Mouse (Mus musculus) embryonic stem cell, embryonic (primary cell): Measurements from ENCODE around the gene Bcl11b.

ENCODE experiments used
- CTCF ChIA-PET, 4 experiments: fragments of 300-600 bp in 2 of 4; fragments of 350-600 bp in 2 of 4; sonication (Branson Sonifier 250); formaldehyde crosslinking; loops; one replicate each; lab custom pipeline; 2022; ENCODE audit warnings: inconsistent platforms in 2 of 4; lab: Charles Lee
- POLR2A ChIA-PET, 4 experiments: fragments of 300-600 bp in 2 of 4; fragments of 350-600 bp in 2 of 4; sonication (Branson Sonifier 250); formaldehyde crosslinking; loops; one replicate each; lab custom pipeline; 2022; ENCODE audit warnings: antibody characterized with exemption in 4 of 4, inconsistent platforms in 1 of 4; lab: Charles Lee

The Bcl11b gene

GRCm38 (mm10) chr12:107979710-107980260 is 23.6 kb downstream of the Bcl11b start:
- ChIA-PET CTCF (interaction anchor here in 1 of 4 experiments (0.6 kb wide), 1 partner anchor 222 kb away, joined by 3 read pairs; no protein-coding TSS in a partner anchor), POLR2A (interaction anchor here in 1 of 4 experiments (1.0 to 1.6 kb wide), 2 partner anchors 8 to 10 kb away, joined by 3 to 4 read pairs; no protein-coding TSS in a partner anchor)

- POLR2A ChIA-PET = interaction anchor here in 1 of 4 experiments (1.6 kb wide), 1 partner anchor 9 kb away, joined by 4 read pairs; no protein-coding TSS in a partner anchor
Observed at GRCm38 (mm10) chr12:107978736-107979255, 24.6 kb downstream of the Bcl11b start.

GRCm38 (mm10) chr12:107978063-107978462 is 25.3 kb downstream of the Bcl11b start:
- POLR2A ChIA-PET = interaction anchor here in 2 of 4 experiments (0.7 to 1.3 kb wide), 2 partner anchors 14 to 246 kb away, joined by 3 read pairs; no protein-coding TSS in a partner anchor
- CTCF ChIA-PET = interaction anchor here in 2 of 4 experiments (0.5 to 0.6 kb wide), 2 partner anchors 219 to 1219 kb away, joined by 4 read pairs; no protein-coding TSS in a partner anchor

More at GRCm38 (mm10) chr12:107978736-107979255, 24.6 kb downstream of the Bcl11b start:
- CTCF ChIA-PET = interaction anchor here in 2 of 4 experiments (0.5 to 0.7 kb wide), 3 partner anchors 20 to 220 kb away, joined by 3 to 4 read pairs (median 3); no protein-coding TSS in a partner anchor

- ChIA-PET CTCF (interaction anchor here in 1 of 4 experiments (1.1 kb wide), 1 partner anchor 21 kb away, joined by 5 read pairs; no protein-coding TSS in a partner anchor), POLR2A (interaction anchor here in 2 of 4 experiments (0.7 to 1.3 kb wide), 3 partner anchors 12 to 247 kb away, joined by 3 to 4 read pairs (median 3); no protein-coding TSS in a partner anchor)
Observed at GRCm38 (mm10) chr12:107977534-107977933, 25.9 kb downstream of the Bcl11b start.

- CTCF ChIA-PET = interaction anchor here in 2 of 4 experiments (0.6 to 1.1 kb wide), 2 partner anchors 21 to 316 kb away, joined by 3 to 5 read pairs; no protein-coding TSS in a partner anchor
- POLR2A ChIA-PET = interaction anchor here in 2 of 4 experiments (0.6 to 1.3 kb wide), 3 partner anchors 11 to 523 kb away, joined by 3 to 4 read pairs (median 3); no protein-coding TSS in a partner anchor
Observed at GRCm38 (mm10) chr12:107977086-107977485, 26.3 kb downstream of the Bcl11b start.

GRCm38 (mm10) chr12:107976571-107977001 is 26.8 kb downstream of the Bcl11b start:
- POLR2A ChIA-PET = interaction anchor here in 1 of 4 experiments (0.6 to 0.7 kb wide), 2 partner anchors 61 to 523 kb away, joined by 3 read pairs; no protein-coding TSS in a partner anchor
- CTCF ChIA-PET = interaction anchor here in 2 of 4 experiments (0.6 to 1.1 kb wide), 2 partner anchors 22 to 316 kb away, joined by 3 to 5 read pairs; no protein-coding TSS in a partner anchor

- POLR2A ChIA-PET = interaction anchor here in 1 of 4 experiments (0.6 to 0.7 kb wide), 2 partner anchors 61 to 522 kb away, joined by 3 read pairs; no protein-coding TSS in a partner anchor
- CTCF ChIA-PET = no interaction called here
Observed at GRCm38 (mm10) chr12:107975897-107976570, 27.4 kb downstream of the Bcl11b start.

- POLR2A ChIA-PET = no interaction called here
- CTCF ChIA-PET = no interaction called here
Observed at GRCm38 (mm10) chr12:107975479-107975896, 27.9 kb downstream of the Bcl11b start.

- ChIA-PET CTCF (interaction anchor here in 2 of 4 experiments (0.6 to 0.7 kb wide), 2 partner anchors 16 to 1490 kb away, joined by 3 to 6 read pairs; no protein-coding TSS in a partner anchor), POLR2A (no interaction called here)
Observed at GRCm38 (mm10) chr12:107974504-107974903, 28.9 kb downstream of the Bcl11b start.

GRCm38 (mm10) chr12:107973556-107974140 is 29.8 kb downstream of the Bcl11b start:
- POLR2A ChIA-PET = interaction anchor here in 2 of 4 experiments (0.5 kb wide), 2 partner anchors 30 to 706 kb away, joined by 3 to 4 read pairs; no protein-coding TSS in a partner anchor
- CTCF ChIA-PET = interaction anchor here in 1 of 4 experiments (0.5 to 0.6 kb wide), 2 partner anchors 17 to 293 kb away, joined by 3 to 6 read pairs; no protein-coding TSS in a partner anchor

- ChIA-PET POLR2A (interaction anchor here in 1 of 4 experiments (1.0 kb wide), 1 partner anchor 9 kb away, joined by 3 read pairs; no protein-coding TSS in a partner anchor), CTCF (interaction anchor here in 2 of 4 experiments (0.5 to 0.6 kb wide), 3 partner anchors 223 to 1643 kb away, joined by 3 to 8 read pairs (median 3); no protein-coding TSS in a partner anchor)
Observed at GRCm38 (mm10) chr12:107971081-107971780, 32.2 kb downstream of the Bcl11b start.

- ChIA-PET CTCF (interaction anchor here in 3 of 4 experiments (0.5 to 0.6 kb wide), 3 partner anchors 9 to 1642 kb away, joined by 3 read pairs; no protein-coding TSS in a partner anchor), POLR2A (interaction anchor here in 2 of 4 experiments (0.7 to 1.4 kb wide), 4 partner anchors 9 to 143 kb away, joined by 3 to 6 read pairs (median 4); no protein-coding TSS in a partner anchor)
Observed at GRCm38 (mm10) chr12:107970637-107971036, 32.8 kb downstream of the Bcl11b start.

GRCm38 (mm10) chr12:107969841-107970371 is 33.5 kb downstream of the Bcl11b start:
- CTCF ChIA-PET = interaction anchor here in 3 of 4 experiments (0.6 to 0.8 kb wide), 3 partner anchors 9 to 246 kb away, joined by 3 read pairs; no protein-coding TSS in a partner anchor
- POLR2A ChIA-PET = interaction anchor here in 2 of 4 experiments (0.7 to 1.4 kb wide), 4 partner anchors 10 to 142 kb away, joined by 3 to 6 read pairs (median 4); no protein-coding TSS in a partner anchor

- POLR2A ChIA-PET = interaction anchor here in 1 of 4 experiments (1.4 kb wide), 1 partner anchor 10 kb away, joined by 4 read pairs; no protein-coding TSS in a partner anchor
- CTCF ChIA-PET = interaction anchor here in 1 of 4 experiments (0.8 kb wide), 1 partner anchor 8 kb away, joined by 3 read pairs; no protein-coding TSS in a partner anchor
Observed at GRCm38 (mm10) chr12:107969126-107969525, 34.3 kb downstream of the Bcl11b start.

GRCm38 (mm10) chr12:107968331-107968730 is 35.1 kb downstream of the Bcl11b start:
- POLR2A ChIA-PET = no interaction called here

GRCm38 (mm10) chr12:107967026-107967425 is 36.4 kb downstream of the Bcl11b start:
- POLR2A ChIA-PET = interaction anchor here in 1 of 4 experiments (0.7 kb wide), 1 partner anchor 11 kb away, joined by 3 read pairs; no protein-coding TSS in a partner anchor
- CTCF ChIA-PET = no interaction called here

More at GRCm38 (mm10) chr12:107968331-107968730, 35.1 kb downstream of the Bcl11b start:
- CTCF ChIA-PET = no interaction called here
